Mouse (Mus musculus) liver, embryonic 12.5 days (tissue): ENCODE data around the gene Borcs6. TPM values are rescaled to one million over a fixed set of nuclear protein-coding genes. Genes with fewer than 3 reads are reported as not detected.

Source experiments
- ATAC-seq: fragments of 200-750 bp; cut with Nextera tagmentation; 2 replicates; pipeline ENCODE4 v1.8.0; 2017; ENCODE audit warnings: moderate number of reproducible peaks, mild to moderate bottlenecking, moderate library complexity
- H3K27ac ChIP-seq: fragments of 300-500 bp; sonication (generic); 2 replicates; pipeline ENCODE4 v1.5.1; 2016; ENCODE audit warnings: mild to moderate bottlenecking
- H3K27me3 ChIP-seq: fragments of 300-500 bp; sonication (generic); replicated peaks from 2 replicates; pipeline ENCODE4 v1.6.1; 2016; ENCODE audit warnings: mild to moderate bottlenecking, moderate library complexity
- H3K36me3 ChIP-seq: fragments of 300-500 bp; sonication (generic); 2 replicates; pipeline ENCODE4 v1.6.1; 2016; ENCODE audit warnings: mild to moderate bottlenecking, moderate library complexity
- H3K4me1 ChIP-seq: fragments of 300-500 bp; sonication (generic); 2 replicates; pipeline ENCODE4 v1.6.1; 2016
- H3K4me2 ChIP-seq: fragments of 300-500 bp; sonication (generic); 2 replicates; pipeline ENCODE4 v1.6.1; 2016; ENCODE audit warnings: mild to moderate bottlenecking, moderate library complexity
- H3K4me3 ChIP-seq: fragments of 300-500 bp; sonication (generic); 2 replicates; pipeline ENCODE4 v1.5.1; 2016; ENCODE audit warnings: mild to moderate bottlenecking, moderate library complexity
- H3K9ac ChIP-seq: fragments of 300-500 bp; sonication (generic); 2 replicates; pipeline ENCODE4 v1.6.1; 2016; ENCODE audit warnings: mild to moderate bottlenecking, moderate library complexity
- H3K9me3 ChIP-seq: fragments of 300-500 bp; sonication (generic); replicated peaks from 2 replicates; pipeline ENCODE4 v1.6.1; 2016; ENCODE audit warnings: mild to moderate bottlenecking, moderate library complexity
- WGBS: fragments of 180-500 bp; shearing (Covaris S2); methylation state at CpG from one replicate; pipeline ENCODE4 v1.1.7; 2016; ENCODE audit not compliant: insufficient replicate concordance; 5-methylcytosine and 5-hydroxymethylcytosine counted together
- polyA plus RNA-seq: library from polyadenylated mRNA; unstranded; fragments of >200 nt; fragmentation: Nextera tagmentation; extraction: Ambion mirVana; gene quantifications from 2 replicates; pipeline ENCODE4 v1.2.1, GENCODE M21; 2016

The Borcs6 gene
- polyA plus RNA-seq, 1 experiment from 2014 or later, result 5.3 TPM

DNA sequence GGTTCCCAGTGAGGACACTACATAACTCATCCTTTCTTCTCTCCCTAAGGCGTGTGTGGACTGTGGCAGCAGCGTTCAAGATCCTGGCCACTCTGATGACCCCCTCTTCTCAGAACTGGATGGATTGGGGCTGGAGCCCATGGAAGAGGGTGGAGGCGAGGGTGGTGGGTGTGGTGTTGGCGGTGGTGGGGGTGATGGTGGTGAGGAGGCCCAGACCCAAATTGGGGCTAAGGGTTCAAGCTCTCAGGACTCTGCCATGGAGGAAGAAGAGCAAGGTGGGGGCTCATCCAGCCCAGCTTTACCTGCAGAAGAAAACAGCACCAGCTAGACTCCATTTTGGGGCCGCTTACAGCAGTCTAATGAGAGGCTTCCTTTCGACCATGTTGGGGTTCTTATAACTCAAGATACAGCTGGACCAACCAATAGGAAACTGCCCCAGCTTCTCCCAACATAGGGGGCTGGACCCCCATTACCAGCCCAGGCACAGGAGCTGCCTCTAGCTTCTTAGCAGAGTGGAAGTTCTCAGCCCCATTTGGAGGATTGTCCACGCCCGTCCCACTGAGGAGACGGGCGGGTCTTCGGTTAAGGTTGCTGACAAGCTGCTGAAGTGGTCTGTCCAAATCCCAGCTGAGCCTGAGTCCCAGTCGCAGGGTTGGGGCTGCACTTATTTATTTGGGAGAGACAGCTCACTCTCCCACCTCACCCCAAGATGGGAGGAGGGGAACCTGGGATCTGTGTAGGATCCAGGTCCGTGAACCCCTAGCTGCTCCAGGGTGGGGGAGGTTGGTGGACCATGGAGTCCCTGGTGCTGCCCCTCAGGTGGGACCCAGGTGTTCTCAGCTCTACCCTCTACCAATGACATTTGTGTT lies 49.7 kb downstream of the Borcs6 start:
- WGBS, result 79% methylated on average over 13 of the region's 13 CpGs
- ATAC-seq, result no peak
- peak overlapping the region; percentile 67; the same call in 1 of the 2 replicates for H3K27ac ChIP-seq
- peaks cover 54% of the 10 kb centered on the region for H3K36me3 ChIP-seq
- peak overlapping the region; percentile 70 for H3K4me2 ChIP-seq
- 0 out of 2 replicates have a peak overlapping the region, but pooled peaks have one; percentile 57 for H3K4me3 ChIP-seq
- peaks cover 32% of the 10 kb centered on the region for H3K4me1 ChIP-seq
- no peaks in the 10 kb centered on the region for H3K9me3 ChIP-seq
- peaks cover 22% of the 10 kb centered on the region for H3K27me3 ChIP-seq
- peak overlapping the region; percentile 53; the same call in 1 of the 2 replicates for H3K9ac ChIP-seq

DNA sequence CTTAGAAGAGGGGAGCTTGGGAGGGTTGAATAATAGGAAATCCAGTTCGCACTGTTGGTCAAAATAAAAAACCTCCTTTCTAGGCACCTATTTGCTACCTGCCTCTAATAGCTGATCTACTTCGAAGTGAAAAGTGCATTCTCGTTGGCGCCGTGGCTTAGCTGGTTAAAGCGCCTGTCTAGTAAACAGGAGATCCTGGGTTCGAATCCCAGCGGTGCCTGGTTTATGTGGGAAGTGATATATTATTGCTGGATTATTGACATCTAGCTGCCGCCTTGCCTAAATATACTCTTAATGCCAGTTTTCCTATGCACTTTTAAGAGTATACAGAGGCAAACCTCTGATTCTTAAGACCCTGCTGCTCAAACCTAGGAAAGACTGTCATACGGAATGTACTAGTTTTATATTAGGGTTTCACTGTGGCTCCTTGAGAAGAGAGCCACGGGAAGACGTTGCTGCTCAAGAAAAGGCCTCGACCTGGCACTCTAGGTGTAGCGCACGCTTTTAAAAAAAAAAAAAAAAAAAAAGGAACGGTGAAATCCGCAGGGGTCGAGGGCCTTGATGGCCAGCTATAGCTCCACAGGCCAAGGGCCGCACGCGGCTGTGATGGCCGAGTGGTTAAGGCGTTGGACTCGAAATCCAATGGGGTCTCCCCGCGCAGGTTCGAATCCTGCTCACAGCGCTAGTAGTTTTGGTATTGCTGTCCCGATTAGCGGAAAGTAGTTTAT lies 51.0 kb downstream of the Borcs6 start:
- H3K4me1 ChIP-seq, result peaks cover 32% of the 10 kb centered on the region
- H3K4me3 ChIP-seq, result peak overlapping the region; percentile 57
- peak overlapping the region; percentile 53 for H3K9ac ChIP-seq
- H3K36me3 ChIP-seq, result peaks cover 42% of the 10 kb centered on the region
- ATAC-seq, result peak; percentile 78
- peak overlapping the region; percentile 67 for H3K27ac ChIP-seq
- peak overlapping the region; percentile 70 for H3K4me2 ChIP-seq
- WGBS, result under 1% methylated on average over 30 of the region's 30 CpGs
- peaks cover 24% of the 10 kb centered on the region for H3K27me3 ChIP-seq
- no peaks in the 10 kb centered on the region for H3K9me3 ChIP-seq

Other genes with a start within 250 kb of the Borcs6 start
- 40.4 and 42.0 TPM in 2 replicates for gene Ndel1, start 187.9 kb upstream of the Borcs6 start, polyA plus RNA-seq
- gene Rnf222, start 171.2 kb upstream of the Borcs6 start, polyA plus RNA-seq, result 0.07 and 0.10 TPM in 2 replicates
- 938 and 976 TPM in 2 replicates for gene Rpl26, start 158.1 kb upstream of the Borcs6 start, polyA plus RNA-seq
- not detected in 2 replicates for gene Odf4, start 132.6 kb upstream of the Borcs6 start, polyA plus RNA-seq
- gene Arhgef15, start 102.2 kb upstream of the Borcs6 start, polyA plus RNA-seq, result 2.9 and 3.0 TPM in 2 replicates
- gene Slc25a35, start 91.6 kb upstream of the Borcs6 start, polyA plus RNA-seq, result 0.87 and 0.90 TPM in 2 replicates
- gene Rangrf, start 84.5 kb upstream of the Borcs6 start, polyA plus RNA-seq, result 54.7 and 61.0 TPM in 2 replicates
- 42.2 and 44.4 TPM in 2 replicates for gene Pfas, start 51.3 kb upstream of the Borcs6 start, polyA plus RNA-seq
- 31.4 and 34.2 TPM in 2 replicates for gene Ctc1, start 43.8 kb upstream of the Borcs6 start, polyA plus RNA-seq
- gene Aurkb, start 14.1 kb upstream of the Borcs6 start, polyA plus RNA-seq, result 142 TPM in 2 replicates
- 32.0 and 34.8 TPM in 2 replicates for gene Tmem107, start 11.1 kb downstream of the Borcs6 start, polyA plus RNA-seq
- 26.3 and 27.5 TPM in 2 replicates for gene Vamp2, start 28.8 kb downstream of the Borcs6 start, polyA plus RNA-seq
- gene Per1, start 35.5 kb downstream of the Borcs6 start, polyA plus RNA-seq, result 2.5 and 4.0 TPM in 2 replicates
- gene Hes7, start 60.7 kb downstream of the Borcs6 start, polyA plus RNA-seq, result 0.44 and 0.46 TPM in 2 replicates
- 0.14 TPM in 1 of 2 replicates, not detected in the other for gene 9130213A22Rik, start 62.9 kb downstream of the Borcs6 start, polyA plus RNA-seq
- gene Aloxe3, start 66.2 kb downstream of the Borcs6 start, polyA plus RNA-seq, result not detected in 2 replicates
- not detected in 2 replicates for gene Alox12b, start 97.3 kb downstream of the Borcs6 start, polyA plus RNA-seq
- not detected in 2 replicates for gene Alox8, start 138.1 kb downstream of the Borcs6 start, polyA plus RNA-seq
- gene Gucy2e, start 177.3 kb downstream of the Borcs6 start, polyA plus RNA-seq, result not detected in 2 replicates